Mouse (Mus musculus) lung, embryonic 14.5 days (tissue): ENCODE results near the gene Iqsec1. TPM values are rescaled to one million over a fixed set of nuclear protein-coding genes. Genes with fewer than 3 reads are reported as not detected.
A peak's percentile ranks its signal among the peaks of the same experiment; 100 is the strongest.

Source experiments
- ATAC-seq: fragments of 200-750 bp; cut with Nextera tagmentation; 2 replicates; pipeline ENCODE4 v1.8.0; 2017; ENCODE audit warnings: mild to moderate bottlenecking, moderate TSS enrichment, moderate library complexity; ENCODE audit not compliant: insufficient read depth
- DNase-seq: peaks from one replicate; pipeline ENCODE4 v3.0.0-alpha.2; 2015
- H3K27ac ChIP-seq: fragments of 300-500 bp; sonication (generic); 2 replicates; pipeline ENCODE4 v1.5.1; 2014; ENCODE audit warnings: low read depth, mild to moderate bottlenecking, moderate library complexity
- H3K27me3 ChIP-seq: fragments of 300-500 bp; sonication (generic); 2 replicates; pipeline ENCODE4 v1.6.1; 2014; ENCODE audit warnings: low read length, control low read depth; ENCODE audit not compliant: insufficient read depth
- H3K36me3 ChIP-seq: fragments of 300-500 bp; sonication (generic); 2 replicates; pipeline ENCODE4 v1.6.1; 2014; ENCODE audit warnings: control low read depth; ENCODE audit not compliant: insufficient read depth
- H3K4me1 ChIP-seq: fragments of 300-500 bp; sonication (generic); 2 replicates; pipeline ENCODE4 v1.6.1; 2014; ENCODE audit warnings: antibody characterized with exemption, control low read depth; ENCODE audit not compliant: insufficient read depth
- H3K4me2 ChIP-seq: fragments of 300-500 bp; sonication (generic); 2 replicates; pipeline ENCODE4 v1.6.1; 2014; ENCODE audit warnings: mild to moderate bottlenecking
- H3K4me3 ChIP-seq: fragments of 300-500 bp; sonication (generic); 2 replicates; pipeline ENCODE4 v1.5.1; 2014; ENCODE audit warnings: low read depth, low read length
- H3K9ac ChIP-seq: fragments of 300-500 bp; sonication (generic); 2 replicates; pipeline ENCODE4 v1.6.1; 2014
- H3K9me3 ChIP-seq: fragments of 300-500 bp; sonication (generic); 2 replicates; pipeline ENCODE4 v1.6.1; 2016; ENCODE audit warnings: low read depth, low read length, control low read depth
- CTCF ChIP-seq: IDR thresholded peaks from 2 replicates; pipeline ENCODE4 v1.5.1; 2016; ENCODE audit warnings: antibody characterized with exemption, low read depth
- WGBS: fragments of 180-500 bp; shearing (Covaris S2); extraction: QIAGEN DNeasy Blood & Tissue Kit; methylation state at CpG from one replicate; pipeline ENCODE4 v1.1.7; 2014; 5-methylcytosine and 5-hydroxymethylcytosine counted together
- polyA plus RNA-seq: library from polyadenylated mRNA; unstranded; fragments of >200 nt; fragmentation: Nextera tagmentation; extraction: Ambion mirVana; gene quantifications from 2 replicates; pipeline ENCODE4 v1.2.1, GENCODE M21; 2014

Iqsec1 gene
- polyA plus RNA-seq, 1 experiment from 2014 or later, result 15.8 TPM

- Histone ChIP-seq H3K9me3 (no peaks in the 10 kb centered on the region), H3K4me3 (0 out of 2 replicates have a peak overlapping the region, but pooled peaks have one; percentile 4), H3K4me1 (0 out of 2 replicates have a peak, but pooled peaks cover 6% of the 10 kb centered on the region), H3K27ac (no peak overlapping the region), H3K36me3 (no peaks in the 10 kb centered on the region), H3K4me2 (peak overlapping the region; percentile 91; the same call in 1 of the 2 replicates), H3K27me3 (no peaks in the 10 kb centered on the region), H3K9ac (no peak overlapping the region)
- DNase-seq (no peak), ATAC-seq (no peak)
- TF ChIP-seq CTCF, result no peak
Observed at GRCm38 (mm10) chr6:90734806-90735205, 253.7 kb downstream of the Iqsec1 start.

- no peak overlapping the region for H3K4me2 ChIP-seq
- no peak overlapping the region for H3K9ac ChIP-seq
- H3K4me1 ChIP-seq, result peaks cover 9% of the 10 kb centered on the region
Observed at GRCm38 (mm10) chr6:90731327-90731726, 257.2 kb downstream of the Iqsec1 start.

GRCm38 (mm10) chr6:90729829-90730228, 258.7 kb downstream of the Iqsec1 start:
- no peak overlapping the region for H3K4me2 ChIP-seq
- H3K36me3 ChIP-seq, result no peaks in the 10 kb centered on the region
- H3K9ac ChIP-seq, result no peak overlapping the region
- no peak overlapping the region for H3K4me3 ChIP-seq
- peaks cover 7% of the 10 kb centered on the region for H3K4me1 ChIP-seq
- no peak overlapping the region for H3K27ac ChIP-seq
- ATAC-seq, result no peak
- 54% methylated on average over 5 of the region's 5 CpGs for WGBS
- H3K9me3 ChIP-seq, result no peaks in the 10 kb centered on the region
- H3K27me3 ChIP-seq, result no peaks in the 10 kb centered on the region
- no peak for TF ChIP-seq CTCF
- DNase-seq, result no peak

More at GRCm38 (mm10) chr6:90731327-90731726, 257.2 kb downstream of the Iqsec1 start:
- TF ChIP-seq CTCF, result no peak
- Histone ChIP-seq H3K27me3 (no peaks in the 10 kb centered on the region), H3K27ac (no peak overlapping the region), H3K36me3 (no peaks in the 10 kb centered on the region), H3K4me3 (no peak overlapping the region), H3K9me3 (no peaks in the 10 kb centered on the region)
- DNase-seq (no peak), ATAC-seq (no peak)
- WGBS, result 25% methylated on average over 4 of the region's 4 CpGs

GRCm38 (mm10) chr6:90728491-90728931, 260.0 kb downstream of the Iqsec1 start:
- no peaks in the 10 kb centered on the region for H3K27me3 ChIP-seq
- peak; percentile 93 for DNase-seq
- peak; percentile 100 for TF ChIP-seq CTCF
- ATAC-seq, result peak; percentile 90
- peaks cover 7% of the 10 kb centered on the region for H3K4me1 ChIP-seq
- WGBS, result 0% methylated on average over 1 of the region's 1 CpGs
- H3K4me2 ChIP-seq, result no peak overlapping the region
- no peaks in the 10 kb centered on the region for H3K36me3 ChIP-seq
- H3K9ac ChIP-seq, result no peak overlapping the region
- no peak overlapping the region for H3K4me3 ChIP-seq
- 0 out of 2 replicates have a peak overlapping the region, but pooled peaks have one; percentile 9 for H3K27ac ChIP-seq
- no peaks in the 10 kb centered on the region for H3K9me3 ChIP-seq

- TF ChIP-seq CTCF, result no peak
Observed at GRCm38 (mm10) chr6:90727826-90728225, 260.7 kb downstream of the Iqsec1 start.

GRCm38 (mm10) chr6:90726711-90727122, 261.8 kb downstream of the Iqsec1 start:
- WGBS, result 48% methylated on average over 2 of the region's 2 CpGs
- Histone ChIP-seq H3K4me3 (no peak overlapping the region), H3K27ac (peak overlapping the region; percentile 9; the same call in 1 of the 2 replicates), H3K36me3 (no peaks in the 10 kb centered on the region), H3K4me2 (no peak overlapping the region), H3K27me3 (no peaks in the 10 kb centered on the region), H3K4me1 (peaks cover 7% of the 10 kb centered on the region), H3K9me3 (no peaks in the 10 kb centered on the region), H3K9ac (no peak overlapping the region)
- ATAC-seq (peak; percentile 76), DNase-seq (peak; percentile 83)
- no peak for TF ChIP-seq CTCF

More at GRCm38 (mm10) chr6:90727826-90728225, 260.7 kb downstream of the Iqsec1 start:
- Histone ChIP-seq H3K36me3 (no peaks in the 10 kb centered on the region), H3K27me3 (no peaks in the 10 kb centered on the region), H3K4me1 (peaks cover 7% of the 10 kb centered on the region), H3K4me3 (no peak overlapping the region), H3K9ac (no peak overlapping the region), H3K27ac (peak overlapping the region; percentile 9; the same call in 1 of the 2 replicates), H3K4me2 (0 out of 2 replicates have a peak overlapping the region, but pooled peaks have one; percentile 18), H3K9me3 (no peaks in the 10 kb centered on the region)
- 59% methylated on average over 3 of the region's 3 CpGs for WGBS
- DNase-seq (peak; percentile 68), ATAC-seq (peak; percentile 16; the same call in 1 of the 2 replicates)

GRCm38 (mm10) chr6:90725526-90725925, 263.0 kb downstream of the Iqsec1 start:
- DNase-seq (no peak), ATAC-seq (no peak)
- no peak for TF ChIP-seq CTCF
- Histone ChIP-seq H3K4me3 (no peak overlapping the region), H3K27me3 (no peaks in the 10 kb centered on the region), H3K9ac (no peak overlapping the region), H3K4me2 (no peak overlapping the region), H3K27ac (no peak overlapping the region), H3K4me1 (peaks cover 7% of the 10 kb centered on the region), H3K9me3 (no peaks in the 10 kb centered on the region), H3K36me3 (no peaks in the 10 kb centered on the region)
- WGBS, result 60% methylated on average over 1 of the region's 1 CpGs
